Mouse (Mus musculus) neural tube, embryonic 14.5 days (tissue): ENCODE measurements around the gene Coa5. TPM values are rescaled to one million over a fixed set of nuclear protein-coding genes. Genes with fewer than 3 reads are reported as not detected.

Experiments
- ATAC-seq: fragments of 200-750 bp; cut with Nextera tagmentation; 2 replicates; pipeline ENCODE4 v1.8.0; 2017; ENCODE audit warnings: low read depth, mild to moderate bottlenecking, moderate TSS enrichment, moderate library complexity
- H3K27ac ChIP-seq: fragments of 300-500 bp; sonication (generic); 2 replicates; pipeline ENCODE4 v1.5.1; 2014; ENCODE audit warnings: low read depth, mild to moderate bottlenecking, control low read depth, low read length, moderate library complexity, mixed read lengths
- H3K27me3 ChIP-seq: fragments of 300-500 bp; sonication (generic); 2 replicates; pipeline ENCODE4 v1.6.1; 2014; ENCODE audit warnings: low read length; ENCODE audit not compliant: control insufficient read depth, insufficient read depth
- H3K36me3 ChIP-seq: fragments of 300-500 bp; sonication (generic); 2 replicates; pipeline ENCODE4 v1.6.1; 2014; ENCODE audit warnings: low read length, mixed read lengths; ENCODE audit not compliant: control insufficient read depth, insufficient read depth
- H3K4me1 ChIP-seq: fragments of 300-500 bp; sonication (generic); 2 replicates; pipeline ENCODE4 v1.6.1; 2014; ENCODE audit warnings: low read length; ENCODE audit not compliant: control insufficient read depth, insufficient read depth
- H3K4me2 ChIP-seq: fragments of 300-500 bp; sonication (generic); 2 replicates; pipeline ENCODE4 v1.6.1; 2014; ENCODE audit warnings: mild to moderate bottlenecking, low read depth, low read length, control low read depth
- H3K4me3 ChIP-seq: fragments of 300-500 bp; sonication (generic); 2 replicates; pipeline ENCODE4 v1.5.1; 2014; ENCODE audit warnings: low read depth, low read length, control low read depth, mixed read lengths
- H3K9ac ChIP-seq: fragments of 300-500 bp; sonication (generic); replicated peaks from 2 replicates; pipeline ENCODE4 v1.6.1; 2014; ENCODE audit warnings: low read depth, mild to moderate bottlenecking, control low read depth, low read length, mixed read lengths
- H3K9me3 ChIP-seq: fragments of 300-500 bp; sonication (generic); 2 replicates; pipeline ENCODE4 v1.6.1; 2016; ENCODE audit warnings: low read length; ENCODE audit not compliant: control insufficient read depth
- WGBS: fragments of 180-500 bp; shearing (Covaris S2); extraction: QIAGEN DNeasy Blood & Tissue Kit; methylation state at CpG from one replicate; pipeline ENCODE4 v1.1.7; 2014; 5-methylcytosine and 5-hydroxymethylcytosine counted together
- polyA plus RNA-seq: library from polyadenylated mRNA; unstranded; fragments of >200 nt; fragmentation: Nextera tagmentation; extraction: Ambion mirVana; gene quantifications from 2 replicates; pipeline ENCODE4 v1.2.1, GENCODE M21; 2014

Coa5 gene
- polyA plus RNA-seq, 1 experiment from 2014 or later: 76.1 TPM

- 80% methylated on average over 7 of the region's 7 CpGs for whole genome bisulfite sequencing
- Histone ChIP-seq H3K4me3 (no peak overlapping the region), H3K4me1 (no peaks in the 10 kb centered on the region), H3K9me3 (no peaks in the 10 kb centered on the region), H3K27me3 (no peaks in the 10 kb centered on the region), H3K36me3 (peaks cover 23% of the 10 kb centered on the region; the same call in 1 of the 2 replicates), H3K27ac (no peak overlapping the region), H3K9ac (no peak overlapping the region), H3K4me2 (no peak overlapping the region)
- ATAC-seq: no peak
Observed at GRCm38 (mm10) chr1:37386448-37386971, 43.4 kb downstream of the Coa5 start.

- H3K27me3 ChIP-seq: no peaks in the 10 kb centered on the region
- H3K9ac ChIP-seq: no peak overlapping the region
- 90% methylated on average over 3 of the region's 3 CpGs for WGBS
- no peak for ATAC-seq
- no peak overlapping the region for H3K27ac ChIP-seq
- H3K4me3 ChIP-seq: no peak overlapping the region
- H3K9me3 ChIP-seq: no peaks in the 10 kb centered on the region
- no peaks in the 10 kb centered on the region for H3K4me1 ChIP-seq
- H3K36me3 ChIP-seq: peaks cover 17% of the 10 kb centered on the region
- no peak overlapping the region for H3K4me2 ChIP-seq
Observed at GRCm38 (mm10) chr1:37384304-37384703, 45.6 kb downstream of the Coa5 start.

GRCm38 (mm10) chr1:37380913-37381312 is 49.0 kb downstream of the Coa5 start:
- H3K9ac ChIP-seq: no peak overlapping the region
- no peak overlapping the region for H3K4me2 ChIP-seq
- no peaks in the 10 kb centered on the region for H3K4me1 ChIP-seq
- H3K27ac ChIP-seq: no peak overlapping the region
- no peaks in the 10 kb centered on the region for H3K27me3 ChIP-seq
- H3K36me3 ChIP-seq: peaks cover 26% of the 10 kb centered on the region
- 93% methylated on average over 5 of the region's 5 CpGs for WGBS
- no peaks in the 10 kb centered on the region for H3K9me3 ChIP-seq
- H3K4me3 ChIP-seq: no peak overlapping the region
- ATAC-seq: no peak

- Histone ChIP-seq H3K36me3 (peaks cover 26% of the 10 kb centered on the region), H3K4me3 (no peak overlapping the region), H3K4me2 (no peak overlapping the region), H3K27ac (no peak overlapping the region), H3K4me1 (no peaks in the 10 kb centered on the region), H3K9me3 (no peaks in the 10 kb centered on the region), H3K9ac (no peak overlapping the region), H3K27me3 (no peaks in the 10 kb centered on the region)
- ATAC-seq: no peak
- WGBS: 67% methylated on average over 4 of the region's 4 CpGs
Observed at GRCm38 (mm10) chr1:37379536-37379935, 50.4 kb downstream of the Coa5 start.

- Histone ChIP-seq H3K36me3 (peaks cover 24% of the 10 kb centered on the region), H3K27me3 (no peaks in the 10 kb centered on the region), H3K9me3 (no peaks in the 10 kb centered on the region), H3K27ac (no peak overlapping the region), H3K9ac (no peak overlapping the region), H3K4me3 (no peak overlapping the region), H3K4me1 (no peaks in the 10 kb centered on the region), H3K4me2 (no peak overlapping the region)
- ATAC-seq: no peak
- 96% methylated on average over 5 of the region's 5 CpGs for WGBS
Observed at GRCm38 (mm10) chr1:37378095-37378494, 51.8 kb downstream of the Coa5 start.

- Histone ChIP-seq H3K9ac (no peak overlapping the region), H3K9me3 (no peaks in the 10 kb centered on the region), H3K27ac (no peak overlapping the region), H3K36me3 (peaks cover 33% of the 10 kb centered on the region), H3K4me3 (no peak overlapping the region), H3K4me1 (no peaks in the 10 kb centered on the region), H3K27me3 (no peaks in the 10 kb centered on the region), H3K4me2 (no peak overlapping the region)
- 94% methylated on average over 2 of the region's 2 CpGs for WGBS
- no peak for ATAC-seq
Observed at GRCm38 (mm10) chr1:37376751-37377150, 53.2 kb downstream of the Coa5 start.

GRCm38 (mm10) chr1:37376177-37376576 is 53.7 kb downstream of the Coa5 start:
- Histone ChIP-seq H3K9ac (no peak overlapping the region), H3K4me1 (no peaks in the 10 kb centered on the region), H3K27me3 (no peaks in the 10 kb centered on the region), H3K36me3 (peaks cover 33% of the 10 kb centered on the region), H3K9me3 (no peaks in the 10 kb centered on the region), H3K4me3 (no peak overlapping the region), H3K27ac (no peak overlapping the region), H3K4me2 (no peak overlapping the region)
- no peak for ATAC-seq
- WGBS: 93% methylated on average over 8 of the region's 8 CpGs

- Histone ChIP-seq H3K27ac (no peak overlapping the region), H3K4me3 (no peak overlapping the region)
- 94% methylated on average over 7 of the region's 7 CpGs for WGBS
Observed at GRCm38 (mm10) chr1:37368768-37369385, 61.0 kb downstream of the Coa5 start.

GRCm38 (mm10) chr1:37368125-37368524 is 61.8 kb downstream of the Coa5 start:
- no peaks in the 10 kb centered on the region for H3K9me3 ChIP-seq
- no peaks in the 10 kb centered on the region for H3K4me1 ChIP-seq
- peaks cover 36% of the 10 kb centered on the region for H3K36me3 ChIP-seq
- no peak overlapping the region for H3K27ac ChIP-seq
- no peak overlapping the region for H3K9ac ChIP-seq
- H3K27me3 ChIP-seq: no peaks in the 10 kb centered on the region
- H3K4me3 ChIP-seq: no peak overlapping the region
- WGBS: 94% methylated on average over 10 of the region's 10 CpGs
- H3K4me2 ChIP-seq: no peak overlapping the region
- ATAC-seq: no peak

More at GRCm38 (mm10) chr1:37368768-37369385, 61.0 kb downstream of the Coa5 start:
- Histone ChIP-seq H3K27me3 (no peaks in the 10 kb centered on the region), H3K4me2 (no peak overlapping the region), H3K9me3 (no peaks in the 10 kb centered on the region), H3K9ac (no peak overlapping the region), H3K4me1 (no peaks in the 10 kb centered on the region), H3K36me3 (peaks cover 36% of the 10 kb centered on the region)
- no peak for ATAC-seq
